Mouse (Mus musculus) fibroblast of lung, adult 2 months (primary cell): ENCODE data around the gene Sema4c.

Source experiments
- DNase-seq: peaks from one replicate; pipeline ENCODE4 v3.0.0-alpha.2; 2011; ENCODE audit warnings: low read depth

Gene Sema4c

DNA sequence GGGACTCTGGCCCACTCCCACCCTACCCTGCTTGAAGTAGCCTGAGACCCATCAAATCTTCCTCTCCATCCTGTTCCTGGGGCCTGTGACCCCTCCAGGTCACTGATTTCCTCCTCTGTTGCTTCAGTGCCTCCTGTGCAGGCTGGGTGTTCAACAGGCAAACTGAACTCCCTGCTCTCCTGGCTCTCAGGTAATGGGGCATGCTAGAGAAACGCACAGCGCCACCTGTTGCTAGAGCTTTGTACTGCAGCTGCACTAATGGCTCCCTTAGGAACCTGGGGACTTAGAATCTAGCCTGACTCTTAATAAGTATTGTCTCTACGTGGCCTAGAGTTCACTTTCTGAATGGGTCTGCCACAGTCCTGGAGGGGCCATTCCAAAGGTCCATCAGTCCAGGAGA, 56.9 kb downstream of the Sema4c start:
- DNase-seq: no peak
